Mouse (Mus musculus): Measurements from ENCODE around the gene Iscu. TPM values are rescaled to one million over a fixed set of nuclear protein-coding genes. Genes with fewer than 3 reads are reported as not detected.
A peak's percentile ranks its signal among the peaks of the same experiment; 100 is the strongest.

Iscu gene
- total RNA-seq (2021): 100 to 1,000 TPM; 126 to 135 TPM
- long read RNA-seq, experiment 1, transcript Iscu-201 (5 exons, 957 nt): major isoform, 429 of 453 reads
- long read RNA-seq, experiment 1, transcript Iscu-203 (5 exons, 1,116 nt): minor isoform, 6 of 453 reads
- long read RNA-seq, experiment 1, transcript Iscu-205 (5 exons, 489 nt): minor isoform, 5 of 453 reads
- long read RNA-seq, experiment 1, partial matches to known transcripts: 5 of 453 reads
- long read RNA-seq, experiment 1, other reads (novel, unspliced or antisense): 6 of 453 reads
- long read RNA-seq, experiment 2, transcript Iscu-201 (5 exons, 957 nt): major isoform, 319 of 347 reads
- long read RNA-seq, experiment 2, transcript Iscu-203 (5 exons, 1,116 nt): minor isoform, 9 of 347 reads
- long read RNA-seq, experiment 2, partial matches to known transcripts: 5 of 347 reads
- long read RNA-seq, experiment 2, other reads (novel, unspliced or antisense): 7 of 347 reads

GRCm38 (mm10) chr5:113772450-113772895 lies at the start of gene Iscu, which contains the start of gene Sart3:
Gene Iscu (plus strand): TSS chr5:113772748.
Gene Sart3 (minus strand): TSS chr5:113772510.
- peak; percentile 93 for DNase-seq

- no peak for DNase-seq
Measured at GRCm38 (mm10) chr5:113723567-113724237, 48.8 kb upstream of the Iscu start.

GRCm38 (mm10) chr5:113724446-113724845 lies 48.1 kb upstream of the Iscu start, which contains the start of gene 1700069L16Rik:
Gene 1700069L16Rik (minus strand): TSS chr5:113724772.
- peak; percentile 38 for DNase-seq

- no peak for DNase-seq
Measured at GRCm38 (mm10) chr5:113725417-113725816, 47.1 kb upstream of the Iscu start.

- DNase-seq: no peak
Measured at GRCm38 (mm10) chr5:113726618-113727017, 45.9 kb upstream of the Iscu start.

- no peak for DNase-seq
Measured at GRCm38 (mm10) chr5:113727238-113727637, 45.3 kb upstream of the Iscu start.

- DNase-seq: no peak
Measured at GRCm38 (mm10) chr5:113728011-113728410, 44.5 kb upstream of the Iscu start.

GRCm38 (mm10) chr5:113728691-113729090 lies 43.9 kb upstream of the Iscu start:
- no peak for DNase-seq

GRCm38 (mm10) chr5:113730641-113731121 lies 41.9 kb upstream of the Iscu start:
- no peak for DNase-seq

- DNase-seq: no peak
Measured at GRCm38 (mm10) chr5:113731174-113731573, 41.4 kb upstream of the Iscu start.

- DNase-seq: no peak
Measured at GRCm38 (mm10) chr5:113732182-113732581, 40.4 kb upstream of the Iscu start.

- no peak for DNase-seq
Measured at GRCm38 (mm10) chr5:113734376-113734775, 38.2 kb upstream of the Iscu start.

GRCm38 (mm10) chr5:113735023-113735344 lies 37.6 kb upstream of the Iscu start:
- DNase-seq: no peak

GRCm38 (mm10) chr5:113735345-113736112 lies 37.0 kb upstream of the Iscu start, which contains the start of gene Ficd:
Gene Ficd (plus strand): TSS chr5:113735803.
- peak; percentile 95 for DNase-seq

GRCm38 (mm10) chr5:113736113-113736502 lies 36.4 kb upstream of the Iscu start:
- DNase-seq: no peak

GRCm38 (mm10) chr5:113736522-113737164 lies 35.9 kb upstream of the Iscu start:
- DNase-seq: no peak

GRCm38 (mm10) chr5:113737607-113738237 lies 34.8 kb upstream of the Iscu start:
- no peak for DNase-seq

- no peak for DNase-seq
Measured at GRCm38 (mm10) chr5:113747629-113748028, 24.9 kb upstream of the Iscu start.

- DNase-seq: no peak
Measured at GRCm38 (mm10) chr5:113748556-113749331, 23.8 kb upstream of the Iscu start.

- DNase-seq: no peak
Measured at GRCm38 (mm10) chr5:113751521-113752157, 20.9 kb upstream of the Iscu start.

Measured in gastrocnemius, postnatal 25 days (tissue).